Mouse (Mus musculus): ENCODE measurements around the gene Csnk2a1.
"Not testable (repeated sequence)": the region's sequence is repeated elsewhere in the genome, so short reads cannot be mapped to it uniquely, and the experiment has no call there.

The Csnk2a1 gene

GRCm38 (mm10) chr2:152226248-152227050 is at the start of gene Csnk2a1:
TSS of gene Csnk2a1 (plus strand) at chr2:152226839.
- in situ Hi-C loops (cut with MboI, MseI), result loop anchor here (5.0 kb wide), 1 partner anchor 111 kb away; no protein-coding TSS in a partner anchor

DNA sequence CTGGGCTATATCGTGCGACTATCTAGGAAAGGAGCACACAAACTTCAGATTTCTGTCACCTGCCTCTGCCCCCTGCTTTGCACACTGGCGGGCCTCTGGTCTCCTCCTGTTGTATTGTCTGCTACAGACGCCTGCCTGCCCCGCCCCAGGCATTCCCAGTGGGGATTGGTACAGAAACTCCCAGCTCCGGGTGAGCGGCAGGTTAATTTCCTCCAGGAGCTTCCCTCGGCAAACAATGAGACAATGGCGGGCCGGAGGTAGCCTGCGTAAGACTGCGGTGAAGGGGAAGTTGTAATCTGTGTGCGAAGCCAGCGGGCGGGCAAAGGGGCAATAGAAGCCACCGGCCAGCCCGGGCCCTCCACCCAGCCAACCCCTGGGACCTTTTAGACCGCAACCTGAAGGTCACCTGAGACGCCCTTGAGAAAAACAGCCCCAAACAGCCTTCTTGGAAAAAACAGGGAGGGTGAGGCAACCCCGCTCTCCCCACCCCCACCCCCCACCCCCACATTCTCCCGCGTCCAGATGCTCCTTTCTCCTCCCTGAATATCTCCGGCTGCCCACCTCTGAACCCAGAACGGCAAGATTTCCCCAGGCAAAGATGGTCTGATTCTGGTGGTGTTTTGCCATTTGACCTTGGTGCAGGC is 49.4 kb upstream of the Csnk2a1 start:
- in situ Hi-C loops (cut with MboI, MseI), result no loop called here

GRCm38 (mm10) chr2:152177806-152178170 is 48.9 kb upstream of the Csnk2a1 start:
- in situ Hi-C loops (cut with MboI, MseI), result no loop called here

DNA sequence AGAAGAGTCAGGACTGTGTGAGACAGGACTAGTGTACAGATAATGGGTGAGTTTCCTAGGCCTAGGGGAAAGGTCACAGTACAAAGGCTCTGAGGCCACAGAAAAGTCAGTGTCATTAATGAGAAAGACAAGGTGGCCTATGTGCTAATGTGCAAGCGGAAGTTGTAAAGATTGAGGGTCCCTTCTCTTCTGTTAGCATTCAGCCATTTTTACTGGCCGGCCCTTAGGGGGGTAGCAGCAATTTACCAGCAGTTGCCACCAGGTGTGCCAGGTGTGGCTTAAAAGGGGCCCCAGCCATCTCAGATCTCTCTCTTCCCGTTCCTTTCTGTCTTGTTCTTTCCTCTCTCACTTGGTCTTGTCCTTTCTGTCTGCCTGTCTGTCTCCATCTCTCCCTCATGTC is 48.3 kb upstream of the Csnk2a1 start:
- in situ Hi-C loops (cut with MboI, MseI), result no loop called here

DNA sequence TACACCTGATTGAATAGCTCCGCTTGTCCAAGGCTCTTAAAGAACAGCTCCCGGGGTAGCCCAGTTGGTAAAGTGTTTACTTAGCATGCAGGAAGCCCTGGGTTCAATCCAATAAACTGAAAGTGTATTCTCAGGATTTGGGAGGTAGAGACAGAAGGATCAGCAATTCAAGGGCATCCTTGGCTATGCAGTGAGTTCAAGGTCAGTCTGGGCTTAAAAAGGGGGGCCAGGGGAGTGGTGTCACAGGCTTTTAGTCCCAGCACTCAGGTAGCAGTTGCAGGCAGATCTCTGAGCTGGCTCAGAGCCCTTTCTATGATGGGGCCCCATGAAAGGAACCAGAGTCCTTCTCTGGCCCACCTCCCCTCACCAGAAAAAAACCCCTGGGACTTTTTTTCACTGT is 47.3 kb upstream of the Csnk2a1 start:
- in situ Hi-C loops (cut with MboI, MseI), result no loop called here

- in situ Hi-C loops (cut with MboI, MseI), result no loop called here
Observed at GRCm38 (mm10) chr2:152180323-152180722, 46.3 kb upstream of the Csnk2a1 start.

GRCm38 (mm10) chr2:152187132-152187531 is 39.5 kb upstream of the Csnk2a1 start:
- in situ Hi-C loops (cut with MboI, MseI), result no loop called here

- in situ Hi-C loops (cut with MboI, MseI), result no loop called here
Observed at GRCm38 (mm10) chr2:152189213-152189612, 37.4 kb upstream of the Csnk2a1 start.

- in situ Hi-C loops (cut with MboI, MseI), result loop anchor here (10.0 kb wide), 1 partner anchor 165 kb away; no protein-coding TSS in a partner anchor
Observed at GRCm38 (mm10) chr2:152189640-152190039, 37.0 kb upstream of the Csnk2a1 start.

- in situ Hi-C loops (cut with MboI, MseI), result loop anchor here (10.0 kb wide), 1 partner anchor 165 kb away; no protein-coding TSS in a partner anchor
Observed at GRCm38 (mm10) chr2:152190161-152190560, 36.5 kb upstream of the Csnk2a1 start.

GRCm38 (mm10) chr2:152192591-152193345 is 33.9 kb upstream of the Csnk2a1 start:
- in situ Hi-C loops (cut with MboI, MseI), result loop anchor here (10.0 kb wide), 1 partner anchor 168 kb away; no protein-coding TSS in a partner anchor

DNA sequence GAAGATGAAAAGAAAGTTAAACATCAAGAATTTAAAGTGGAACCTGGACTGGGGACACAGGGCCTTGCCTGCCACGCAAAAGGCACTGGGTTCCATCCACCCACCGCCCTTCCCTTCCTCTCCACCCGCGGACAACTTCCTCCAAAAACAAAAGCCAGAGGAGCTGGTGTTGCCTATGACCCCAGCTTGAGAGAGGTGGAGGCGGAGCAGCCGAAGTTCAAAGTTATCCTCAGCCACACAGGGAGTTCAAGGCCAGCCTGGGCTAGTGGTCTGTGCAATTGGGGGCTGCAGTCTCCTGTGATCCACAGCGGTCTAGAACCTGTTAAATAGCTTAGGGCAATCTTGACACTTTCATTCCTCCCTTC is 33.3 kb upstream of the Csnk2a1 start:
- in situ Hi-C loops (cut with MboI, MseI), result loop anchor here (10.0 kb wide), 1 partner anchor 169 kb away; no protein-coding TSS in a partner anchor

DNA sequence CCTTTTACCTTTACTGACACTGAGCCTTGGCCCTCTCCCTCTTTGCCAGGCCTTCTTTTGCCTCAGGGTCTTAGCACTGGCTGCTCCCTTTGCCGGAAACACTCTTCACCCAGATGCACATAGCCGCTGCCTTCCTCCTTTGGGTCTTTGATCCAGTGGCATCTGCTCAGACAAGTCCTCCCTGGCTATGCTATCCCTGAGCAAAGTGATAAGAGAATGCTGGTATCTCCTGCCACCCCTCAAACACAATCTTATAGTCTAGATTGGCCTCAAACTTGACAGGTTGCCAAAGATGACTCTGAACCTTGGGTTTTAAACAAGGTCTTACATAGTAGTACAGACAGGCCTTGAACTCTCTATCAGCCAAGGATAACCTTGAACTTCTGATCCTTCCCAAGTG is 32.1 kb upstream of the Csnk2a1 start:
- in situ Hi-C loops (cut with MboI, MseI), result loop anchor here (10.0 kb wide), 1 partner anchor 170 kb away; no protein-coding TSS in a partner anchor

GRCm38 (mm10) chr2:152196896-152197295 is 29.7 kb upstream of the Csnk2a1 start:
- in situ Hi-C loops (cut with MboI, MseI), result loop anchor here (5.0 to 10.0 kb wide), 2 partner anchors 90 to 172 kb away; partner anchors contain the start of gene Srxn1

- in situ Hi-C loops (cut with MboI, MseI), result loop anchor here (5.0 to 10.0 kb wide), 2 partner anchors 90 to 173 kb away; partner anchors contain the start of gene Srxn1
Observed at GRCm38 (mm10) chr2:152197301-152197712, 29.3 kb upstream of the Csnk2a1 start.

DNA sequence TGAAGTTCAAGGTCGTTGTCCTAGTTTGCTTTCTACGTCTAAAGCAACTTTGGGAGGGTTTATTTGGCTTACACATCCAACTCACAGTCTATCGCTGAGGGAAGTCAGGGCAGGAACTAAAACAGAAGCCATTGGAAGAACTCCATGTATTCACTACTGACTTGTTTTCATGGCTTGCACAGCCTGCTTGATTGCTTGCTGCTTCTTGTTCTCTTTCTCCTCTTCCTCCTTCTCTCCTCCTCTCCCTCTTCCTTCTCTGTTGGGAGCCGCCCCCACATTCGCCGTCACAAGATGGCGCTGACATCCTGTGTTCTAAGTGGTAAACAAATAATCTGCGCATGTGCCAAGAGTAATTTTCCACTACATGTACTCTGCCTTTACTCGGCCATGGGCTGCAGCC is 20.5 kb upstream of the Csnk2a1 start:
- in situ Hi-C loops (cut with MboI, MseI), result not testable (repeated sequence)

DNA sequence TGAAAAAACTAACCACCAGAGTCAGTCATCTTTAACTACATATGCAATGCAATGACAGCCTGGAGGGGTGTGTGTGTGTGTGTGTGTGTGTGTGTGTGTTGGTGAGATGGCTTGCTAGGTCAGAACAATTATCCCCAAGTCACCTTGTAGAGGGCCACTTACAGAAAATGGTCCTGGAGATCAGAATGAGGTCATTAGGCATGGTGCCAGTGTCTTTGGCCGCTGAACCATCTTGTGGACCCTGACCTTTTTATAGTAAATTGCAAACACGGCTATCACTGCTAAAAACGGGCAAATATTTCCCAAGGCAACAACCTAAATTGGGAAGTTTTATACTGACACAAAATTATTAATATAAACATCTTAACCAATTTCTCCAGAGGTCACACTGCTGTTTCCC is 14.8 kb upstream of the Csnk2a1 start:
- in situ Hi-C loops (cut with MboI, MseI), result no loop called here

GRCm38 (mm10) chr2:152216975-152217374 is 9.7 kb upstream of the Csnk2a1 start:
- in situ Hi-C loops (cut with MboI, MseI), result no loop called here

DNA sequence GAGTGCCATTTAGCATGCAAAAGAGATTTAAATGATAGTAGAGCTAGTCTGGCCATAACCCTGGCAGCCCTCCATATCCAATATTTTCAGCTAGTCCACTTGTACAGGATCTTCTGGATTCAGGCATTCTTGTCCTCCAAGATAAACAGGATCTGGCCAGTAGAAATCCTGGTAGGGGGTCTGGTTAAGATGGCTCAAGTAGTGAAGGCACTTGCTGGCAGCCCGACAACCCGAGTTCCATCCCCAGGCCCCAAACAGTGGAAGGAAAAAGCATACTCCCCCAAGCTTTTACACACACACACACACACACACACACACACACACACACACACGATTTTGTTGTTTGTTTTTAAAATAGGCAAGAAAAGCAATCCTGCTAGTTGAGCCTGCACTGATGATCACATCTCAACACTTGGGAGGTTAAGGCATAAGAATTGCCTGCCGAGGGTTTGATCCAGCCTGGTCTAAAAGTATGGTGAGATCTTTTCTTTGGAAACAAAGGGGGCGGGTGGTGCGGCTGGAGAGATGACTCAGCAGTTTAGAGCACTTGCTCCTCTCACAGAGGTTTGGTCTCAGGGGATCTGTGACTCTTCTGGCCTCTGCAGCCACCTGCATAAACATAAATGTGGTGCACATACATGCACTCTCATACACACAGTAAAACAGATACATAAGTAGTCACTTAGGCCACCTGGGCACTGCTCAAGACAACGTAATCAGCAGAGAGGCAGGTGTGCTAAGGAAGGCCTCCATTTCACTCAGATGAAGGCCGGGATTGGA is 2.9 kb upstream of the Csnk2a1 start:
- in situ Hi-C loops (cut with MboI, MseI), result no loop called here

DNA sequence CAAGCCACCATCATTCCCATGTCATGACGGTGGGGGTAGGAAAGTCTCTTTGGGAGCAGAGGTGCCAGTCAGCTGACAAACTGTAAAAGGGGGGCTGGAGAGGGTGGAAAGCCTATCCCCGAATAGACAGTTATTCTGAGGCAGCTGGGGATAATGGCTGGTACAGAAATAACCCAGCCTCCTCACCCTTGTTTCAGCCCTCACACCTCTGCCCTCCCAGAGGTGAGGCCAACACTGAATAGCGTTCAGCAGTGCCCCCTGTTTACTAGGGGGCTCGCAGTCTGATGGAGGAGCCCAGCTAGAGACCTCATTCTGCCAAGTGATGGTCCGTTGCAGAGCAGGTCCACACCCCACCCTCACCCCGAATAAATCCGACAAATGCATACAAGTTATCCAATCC is 1.1 kb upstream of the Csnk2a1 start:
- in situ Hi-C loops (cut with MboI, MseI), result loop anchor here (5.0 kb wide), 1 partner anchor 112 kb away; no protein-coding TSS in a partner anchor

DNA sequence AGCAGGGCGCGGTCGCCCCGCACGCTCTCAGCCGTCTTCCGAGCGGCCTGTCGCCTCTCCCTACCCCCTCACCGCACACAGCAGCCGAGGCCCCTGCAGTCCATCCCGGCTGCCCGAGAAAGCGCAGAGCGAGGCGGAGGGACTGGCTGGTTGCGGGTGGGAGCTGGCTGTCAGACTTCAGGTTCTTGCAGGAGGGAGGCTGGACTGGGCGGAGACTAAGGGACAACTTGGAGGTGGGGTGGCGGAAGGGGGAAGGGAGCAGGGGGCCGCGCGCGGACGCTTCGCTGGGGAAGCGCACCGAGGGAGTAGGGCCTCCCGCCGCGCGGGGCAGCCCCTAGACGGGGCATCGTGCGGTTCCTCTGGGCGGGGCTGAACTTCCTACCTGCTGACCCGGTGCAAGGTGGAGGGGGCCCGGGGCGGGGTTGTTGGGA is 427 bp downstream of the Csnk2a1 start:
- in situ Hi-C loops (cut with MboI, MseI), result loop anchor here (5.0 kb wide), 1 partner anchor 110 kb away; no protein-coding TSS in a partner anchor

Data from T-helper 1 cell (primary cell).